Mouse (Mus musculus): ENCODE measurements at regions not wholly inside any gene's neighbourhood (a gene's known extent, or its start where the extent isn't known, plus 50 kb on each side); places are given as distances from the start of the nearest gene placed in this dataset.

- Histone ChIP-seq H3K9me3 (ENCODE audit: control insufficient read depth, low read depth, low read length) (no peaks in the 10 kb centered on the region; the same call in 1 of the 2 replicates), H3K27ac (ENCODE audit: low read length) (no peak overlapping the region), H3K4me1 (ENCODE audit: control insufficient read depth, insufficient read depth, low read length) (no peaks in the 10 kb centered on the region), H3K4me3 (ENCODE audit: low read depth, low read length) (no peak overlapping the region), H3K4me2 (replicated peaks; ENCODE audit: low read depth, low read length) (no peak overlapping the region), H3K27me3 (ENCODE audit: control insufficient read depth, insufficient read depth, low read length) (no peaks in the 10 kb centered on the region), H3K9ac (replicated peaks; ENCODE audit: low read depth, low read length) (no peak overlapping the region), H3K36me3 (ENCODE audit: control insufficient read depth, insufficient read depth, low read length) (no peaks in the 10 kb centered on the region)
- WGBS, result 30% methylated on average over 9 of the region's 9 CpGs
- no peak for ATAC-seq (ENCODE audit: insufficient number of reproducible peaks, insufficient read depth, low FRiP score, low read depth)
Measured at GRCm38 (mm10) chr17:85758581-85759098, 70.6 kb upstream of the Six2 start.

GRCm38 (mm10) chr17:85757647-85758046, 69.6 kb upstream of the Six2 start:
- H3K9me3 ChIP-seq (ENCODE audit: control insufficient read depth, low read depth, low read length), result no peaks in the 10 kb centered on the region; the same call in 1 of the 2 replicates
- ATAC-seq (ENCODE audit: insufficient number of reproducible peaks, insufficient read depth, low FRiP score, low read depth), result no peak
- no peak overlapping the region for H3K4me2 ChIP-seq (replicated peaks; ENCODE audit: low read depth, low read length)
- no peaks in the 10 kb centered on the region for H3K4me1 ChIP-seq (ENCODE audit: control insufficient read depth, insufficient read depth, low read length)
- H3K27me3 ChIP-seq (ENCODE audit: control insufficient read depth, insufficient read depth, low read length), result no peaks in the 10 kb centered on the region
- WGBS, result 95% methylated on average over 1 of the region's 1 CpGs
- no peak overlapping the region for H3K27ac ChIP-seq (ENCODE audit: low read length)
- H3K4me3 ChIP-seq (ENCODE audit: low read depth, low read length), result no peak overlapping the region
- no peak overlapping the region for H3K9ac ChIP-seq (replicated peaks; ENCODE audit: low read depth, low read length)
- no peaks in the 10 kb centered on the region for H3K36me3 ChIP-seq (ENCODE audit: control insufficient read depth, insufficient read depth, low read length)

DNA sequence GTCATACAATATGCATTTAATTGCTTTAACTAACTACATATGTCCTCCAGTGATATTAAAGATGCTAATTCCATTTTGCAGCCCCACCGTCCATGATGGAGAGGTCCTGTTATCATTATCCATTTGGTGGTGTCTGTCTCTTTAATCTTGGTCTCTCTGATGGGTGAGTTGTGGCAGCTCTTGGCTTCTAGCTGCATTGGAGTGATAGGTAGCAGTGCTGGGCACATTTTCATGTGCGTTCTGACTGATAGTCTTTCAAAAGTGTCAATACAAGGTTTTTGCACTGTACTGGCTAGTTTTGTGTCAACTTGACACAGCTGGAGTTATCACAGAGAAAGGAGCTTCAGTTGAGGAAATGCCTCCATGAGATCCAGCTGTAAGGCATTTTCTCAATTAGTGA, 67.5 kb upstream of the Six2 start:
- ATAC-seq (ENCODE audit: insufficient number of reproducible peaks, insufficient read depth, low FRiP score, low read depth), result no peak
- Histone ChIP-seq H3K27me3 (ENCODE audit: control insufficient read depth, insufficient read depth, low read length) (no peaks in the 10 kb centered on the region), H3K4me3 (ENCODE audit: low read depth, low read length) (no peak overlapping the region), H3K4me1 (ENCODE audit: control insufficient read depth, insufficient read depth, low read length) (no peaks in the 10 kb centered on the region), H3K9ac (replicated peaks; ENCODE audit: low read depth, low read length) (no peak overlapping the region), H3K36me3 (ENCODE audit: control insufficient read depth, insufficient read depth, low read length) (no peaks in the 10 kb centered on the region), H3K27ac (ENCODE audit: low read length) (no peak overlapping the region), H3K9me3 (ENCODE audit: control insufficient read depth, low read depth, low read length) (no peaks in the 10 kb centered on the region), H3K4me2 (replicated peaks; ENCODE audit: low read depth, low read length) (no peak overlapping the region)
- WGBS, result 80% methylated on average over 2 of the region's 2 CpGs

DNA sequence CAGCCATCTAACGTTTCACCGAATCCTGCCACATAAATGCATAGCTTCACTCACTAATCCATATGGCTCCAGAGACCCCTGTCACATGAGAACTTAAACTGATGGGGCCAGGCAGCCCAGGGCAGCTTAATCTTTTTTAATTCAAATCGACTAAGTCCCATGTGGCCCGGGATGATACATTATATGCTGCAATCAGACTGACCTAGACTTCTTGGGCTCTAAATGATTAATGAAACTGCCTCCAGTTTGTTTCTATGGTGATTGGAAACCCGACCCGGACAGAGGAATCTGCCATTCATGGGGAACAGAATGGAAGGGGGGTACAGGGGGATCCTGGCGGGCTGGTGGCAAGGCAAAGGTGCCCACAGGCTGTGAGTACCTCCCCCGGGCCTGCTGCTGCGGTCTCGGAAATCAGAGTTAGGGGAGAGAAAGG, 60.6 kb upstream of the Six2 start:
- Histone ChIP-seq H3K27ac (ENCODE audit: low read length) (no peak overlapping the region), H3K36me3 (ENCODE audit: control insufficient read depth, insufficient read depth, low read length) (no peaks in the 10 kb centered on the region), H3K27me3 (ENCODE audit: control insufficient read depth, insufficient read depth, low read length) (no peaks in the 10 kb centered on the region), H3K4me2 (replicated peaks; ENCODE audit: low read depth, low read length) (0 out of 2 replicates have a peak overlapping the region, but pooled peaks have one; percentile 12), H3K9me3 (ENCODE audit: control insufficient read depth, low read depth, low read length) (no peaks in the 10 kb centered on the region), H3K4me3 (ENCODE audit: low read depth, low read length) (no peak overlapping the region), H3K4me1 (ENCODE audit: control insufficient read depth, insufficient read depth, low read length) (no peaks in the 10 kb centered on the region), H3K9ac (replicated peaks; ENCODE audit: low read depth, low read length) (no peak overlapping the region)
- no peak for ATAC-seq (ENCODE audit: insufficient number of reproducible peaks, insufficient read depth, low FRiP score, low read depth)
- WGBS, result 13% methylated on average over 10 of the region's 10 CpGs

DNA sequence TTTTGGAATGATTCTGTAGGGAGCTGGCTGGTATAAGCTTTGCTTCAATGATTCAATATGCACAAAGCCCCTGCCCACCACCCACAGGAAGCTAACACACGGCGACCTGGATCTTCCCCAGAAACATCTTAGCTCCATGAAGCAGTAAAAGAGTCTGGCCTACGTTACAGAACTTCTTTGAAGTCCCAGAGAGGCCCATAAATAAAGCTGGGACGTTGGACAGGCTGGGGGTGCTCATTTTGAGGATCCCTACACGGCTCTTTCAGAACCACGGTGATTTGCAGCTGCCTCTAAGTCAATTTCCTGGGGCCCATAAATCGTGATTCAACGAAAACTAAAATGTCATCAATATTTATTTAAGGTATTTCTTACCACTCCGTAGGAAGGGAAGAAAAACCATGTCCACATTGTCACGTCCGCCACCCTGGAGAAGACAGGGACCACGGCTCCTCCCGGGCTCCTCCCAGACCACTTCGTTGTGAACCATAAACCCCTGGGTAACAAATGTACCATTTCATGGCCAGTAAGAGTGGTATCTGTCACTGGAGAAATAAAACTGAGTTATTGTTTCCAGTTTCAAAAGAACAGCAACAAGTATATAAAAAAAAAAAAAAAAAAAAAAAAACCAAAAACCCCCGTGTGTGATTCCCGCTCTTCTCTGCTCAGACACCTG, 60.0 kb upstream of the Six2 start:
- ATAC-seq (ENCODE audit: insufficient number of reproducible peaks, insufficient read depth, low FRiP score, low read depth), result no peak

More for the DNA sequence above, 60.0 kb upstream of the Six2 start:
- no peaks in the 10 kb centered on the region for H3K27me3 ChIP-seq (ENCODE audit: control insufficient read depth, insufficient read depth, low read length)
- H3K4me2 ChIP-seq (replicated peaks; ENCODE audit: low read depth, low read length), result no peak overlapping the region
- H3K9me3 ChIP-seq (ENCODE audit: control insufficient read depth, low read depth, low read length), result no peaks in the 10 kb centered on the region
- H3K27ac ChIP-seq (ENCODE audit: low read length), result no peak overlapping the region
- no peak overlapping the region for H3K9ac ChIP-seq (replicated peaks; ENCODE audit: low read depth, low read length)
- no peaks in the 10 kb centered on the region for H3K4me1 ChIP-seq (ENCODE audit: control insufficient read depth, insufficient read depth, low read length)
- WGBS, result 37% methylated on average over 16 of the region's 16 CpGs
- no peak overlapping the region for H3K4me3 ChIP-seq (ENCODE audit: low read depth, low read length)
- no peaks in the 10 kb centered on the region for H3K36me3 ChIP-seq (ENCODE audit: control insufficient read depth, insufficient read depth, low read length)

Data from stomach, embryonic 14.5 days (tissue).